8 mouse cellular contexts compared by ENCODE assay signal in genomic region chr5:123345853-123346654, GRCm38 (mm10). TPM values are rescaled to one million over a fixed set of nuclear protein-coding genes. Genes with fewer than 3 reads are reported as not detected.
DNase-seq lines count a peak whose midpoint lies in the region; ATAC-seq and TF ChIP-seq lines count a peak whose summit lies in the region.

No protein-coding gene starts in this region.

- H3K4me2 ChIP-seq in CH12.LX (ENCODE audit: insufficient read depth, low read depth, poor library complexity, severe bottlenecking) = peak overlapping the region; percentile 96
- peak overlapping the region; percentile 93 for H3K4me2 ChIP-seq in heart, postnatal 0 days (ENCODE audit: low read depth, low read length)

- no peak for TF ChIP-seq CTCF in CH12.LX (conservative IDR thresholded peaks at IDR 0.05 in 1 of 2, IDR thresholded peaks at IDR 0.05 in 1 of 2; ENCODE audit: low read depth in 2 of 2, low read length in 2 of 2)
- TF ChIP-seq CTCF in bone marrow macrophage, adult 2 months (IDR thresholded peaks at IDR 0.05; ENCODE audit: low read depth, low read length) = no peak
- no peak for TF ChIP-seq CTCF in heart, postnatal 0 days (IDR thresholded peaks at IDR 0.05; ENCODE audit: low read depth)
- TF ChIP-seq CTCF in lung, adult 2 months (IDR thresholded peaks at IDR 0.05; ENCODE audit: insufficient read depth, low read length) = no peak

- DNase-seq in CH12.LX (ENCODE audit: extremely low read depth) = peak; percentile 74
- peak; percentile 52 for DNase-seq in forebrain, embryonic 10.5 days (ENCODE audit: extremely low spot score, low spot score)
- peak; percentile 68 for DNase-seq in heart, postnatal 0 days (ENCODE audit: low spot score)
- DNase-seq in kidney, postnatal 36 days = peak; percentile 85 to 86
- DNase-seq in lung, adult 2 months = peak; percentile 63
- DNase-seq in ovary, adult 18-20 months (ENCODE audit: low spot score) = peak; percentile 55
- peak; percentile 68 to 71 for DNase-seq in thymus, postnatal 10 days (ENCODE audit: low spot score in 2 of 2)

- in situ Hi-C loops in CH12.LX (cut with MboI; ENCODE audit: low pct_ligation_motif_present, low pct_unique_long_range_greater_than_20kb, low sequenced_read_pairs) = no loop called here

- peak overlapping the region; percentile 76 for H3K9ac ChIP-seq in CH12.LX (ENCODE audit: insufficient read depth, low read depth)
- H3K9ac ChIP-seq in heart, postnatal 0 days (replicated peaks; ENCODE audit: low read depth, low read length) = peak overlapping the region; percentile 89

- no peak for TF ChIP-seq POLR2A in CH12.LX (IDR thresholded peaks at IDR 0.05; ENCODE audit: low read depth, low read length)
- no peak for TF ChIP-seq POLR2A in bone marrow macrophage, adult 2 months (IDR thresholded peaks at IDR 0.05; ENCODE audit: borderline replicate concordance, low read depth, low read length)
- peak; percentile 36; the same call in 1 of the 2 replicates for TF ChIP-seq POLR2A in lung, adult 2 months (IDR thresholded peaks at IDR 0.05; ENCODE audit: borderline replicate concordance, extremely low read depth, low read depth, low read length)

- no peaks in the 10 kb centered on the region for H3K9me3 ChIP-seq in CH12.LX (replicated peaks; ENCODE audit: low read length)
- no peaks in the 10 kb centered on the region for H3K9me3 ChIP-seq in forebrain, embryonic 10.5 days
- H3K9me3 ChIP-seq in heart, postnatal 0 days (replicated peaks; ENCODE audit: control insufficient read depth, low read length) = no peaks in the 10 kb centered on the region

- H3K79me2 ChIP-seq in CH12.LX (replicated peaks; ENCODE audit: control insufficient read depth, extremely low read depth, insufficient read depth, poor library complexity, severe bottlenecking) = no peaks in the 10 kb centered on the region; the same call in 1 of the 2 replicates

- 5% methylated on average over 22 of the region's 22 CpGs for WGBS in forebrain, embryonic 10.5 days
- WGBS in heart, postnatal 0 days = 2% methylated on average over 22 of the region's 22 CpGs
- WGBS in lung, adult 2 months = 8% methylated on average over 22 of the region's 22 CpGs

- H3K4me1 ChIP-seq in CH12.LX (ENCODE audit: control insufficient read depth in 1 of 2, insufficient read depth in 2 of 2) = peaks cover 13 to 48% of the 10 kb centered on the region in 2 experiments
- H3K4me1 ChIP-seq in bone marrow macrophage, adult 2 months (ENCODE audit: control insufficient read depth, insufficient read depth, low read length) = peaks cover 3% of the 10 kb centered on the region; the same call in 1 of the 2 replicates
- peaks cover 51% of the 10 kb centered on the region for H3K4me1 ChIP-seq in forebrain, embryonic 10.5 days
- H3K4me1 ChIP-seq in heart, postnatal 0 days (ENCODE audit: control insufficient read depth, insufficient read depth) = peaks cover 15% of the 10 kb centered on the region
- H3K4me1 ChIP-seq in lung, adult 2 months (ENCODE audit: control insufficient read depth, insufficient read depth, low read length) = 0 out of 2 replicates have a peak, but pooled peaks cover 2% of the 10 kb centered on the region

- H3K36me3 ChIP-seq in CH12.LX (replicated peaks in 1 of 2; ENCODE audit: control insufficient read depth in 1 of 2, insufficient read depth in 1 of 2, low read length in 1 of 2) = peaks cover 0 to 7% of the 10 kb centered on the region in 2 experiments
- H3K36me3 ChIP-seq in forebrain, embryonic 10.5 days (replicated peaks) = peaks cover 41% of the 10 kb centered on the region
- H3K36me3 ChIP-seq in heart, postnatal 0 days (replicated peaks; ENCODE audit: control insufficient read depth, insufficient read depth, low read length) = no peaks in the 10 kb centered on the region

- no peak for TF ChIP-seq RAD21 in CH12.LX (IDR thresholded peaks at IDR 0.05; ENCODE audit: low read depth, low read length)

- peak; percentile 33; the same call in 1 of the 2 replicates for TF ChIP-seq EP300 in CH12.LX (IDR thresholded peaks at IDR 0.05; ENCODE audit: low read length)
- TF ChIP-seq EP300 in heart, postnatal 0 days (IDR thresholded peaks at IDR 0.05; ENCODE audit: low read depth) = no peak

- peak; percentile 45 for ATAC-seq in heart, postnatal 0 days (ENCODE audit: insufficient read depth, low read depth)

- H3K27me3 ChIP-seq in CH12.LX (replicated peaks) = peaks cover 7% of the 10 kb centered on the region
- no peaks in the 10 kb centered on the region for H3K27me3 ChIP-seq in forebrain, embryonic 10.5 days (ENCODE audit: poor library complexity, severe bottlenecking)
- H3K27me3 ChIP-seq in heart, postnatal 0 days (ENCODE audit: control insufficient read depth, insufficient read depth, low read length) = no peaks in the 10 kb centered on the region

- dilution Hi-C loops in CH12.LX (cut with MboI; ENCODE audit: extremely low pct_ligation_motif_present, extremely low pct_unique_long_range_greater_than_20kb, low sequenced_read_pairs) = no loop called here

- H3K4me3 ChIP-seq in CH12.LX (replicated peaks in 1 of 3; ENCODE audit: low read depth in 2 of 3, low read length in 2 of 3, poor library complexity in 1 of 3) = peak overlapping the region; percentile 71 to 80 (median 74)
- peak overlapping the region; percentile 80 for H3K4me3 ChIP-seq in bone marrow macrophage, adult 2 months (ENCODE audit: insufficient read depth, low read length)
- peak overlapping the region; percentile 94 for H3K4me3 ChIP-seq in forebrain, embryonic 10.5 days
- H3K4me3 ChIP-seq in heart, postnatal 0 days (ENCODE audit: low read depth, low read length) = peak overlapping the region; percentile 84
- peak overlapping the region; percentile 88 for H3K4me3 ChIP-seq in lung, adult 2 months (replicated peaks; ENCODE audit: extremely low read depth, low read depth, low read length)

- H3K27ac ChIP-seq in CH12.LX (ENCODE audit: insufficient read depth, low read depth) = peak overlapping the region; percentile 43
- H3K27ac ChIP-seq in bone marrow macrophage, adult 2 months (ENCODE audit: insufficient read depth, low read depth, low read length) = no peak overlapping the region
- peak overlapping the region; percentile 99 for H3K27ac ChIP-seq in forebrain, embryonic 10.5 days
- H3K27ac ChIP-seq in heart, postnatal 0 days (ENCODE audit: low read depth) = peak overlapping the region; percentile 97

TF ChIP-seq in CH12.LX, 34 proteins besides CTCF, POLR2A, EP300 and RAD21:
- TF ChIP-seq ETS1 (conservative IDR thresholded peaks at IDR 0.05; ENCODE audit: low read depth, low read length) = peak; percentile 79
- peak; percentile 99 for TF ChIP-seq SIN3A (IDR thresholded peaks at IDR 0.05; ENCODE audit: low read length)
- TF ChIP-seq TCF12 (IDR thresholded peaks at IDR 0.05; ENCODE audit: low read depth, low read length) = peak; percentile 96
- peak; percentile 90 for TF ChIP-seq MAX (IDR thresholded peaks at IDR 0.05; ENCODE audit: low read length)
- no peak for TF ChIP-seq SMC3 (IDR thresholded peaks at IDR 0.05; ENCODE audit: low read depth, low read length)
- TF ChIP-seq BHLHE40 (IDR thresholded peaks at IDR 0.05; ENCODE audit: low read depth, low read length) = peak; percentile 45
- no peak for TF ChIP-seq RCOR1 (conservative IDR thresholded peaks at IDR 0.05; ENCODE audit: low read depth, low read length)
- TF ChIP-seq ZNF384 (IDR thresholded peaks at IDR 0.05; ENCODE audit: low read depth, low read length) = peak; percentile 90
- TF ChIP-seq PAX5 (IDR thresholded peaks at IDR 0.05; ENCODE audit: low read length) = no peak
- peak; percentile 90 for TF ChIP-seq CHD1 (IDR thresholded peaks at IDR 0.05; ENCODE audit: low read depth, low read length)
- TF ChIP-seq MEF2A (IDR thresholded peaks at IDR 0.05; ENCODE audit: borderline replicate concordance, low read depth, low read length) = peak; percentile 28; the same call in 1 of the 2 replicates
- peak; percentile 96 for TF ChIP-seq MXI1 (IDR thresholded peaks at IDR 0.05; ENCODE audit: low read depth, low read length)
- peak; percentile 50; the same call in 1 of the 2 replicates for TF ChIP-seq NRF1 (IDR thresholded peaks at IDR 0.05; ENCODE audit: low read depth, low read length)
- peak; percentile 99 for TF ChIP-seq UBTF (IDR thresholded peaks at IDR 0.05; ENCODE audit: low read depth, low read length)
- peak; percentile 77 for TF ChIP-seq MYC (IDR thresholded peaks at IDR 0.05; ENCODE audit: low read depth, low read length)
- TF ChIP-seq TBP (conservative IDR thresholded peaks at IDR 0.05; ENCODE audit: low read depth, low read length) = no peak
- TF ChIP-seq USF2 (conservative IDR thresholded peaks at IDR 0.05; ENCODE audit: low read depth, low read length) = no peak

RNA-seq across cellular contexts. Expression of gene Bcl7a, which starts 2.4 kb away (rescaled TPM):
- total RNA-seq in CH12.LX (2012; rRNA removed) = 3.6 and 4.3 TPM in 2 replicates
- total RNA-seq in CH12.LX (2014; rRNA removed) = 1.9 and 2.3 TPM in 2 replicates
- 6.3 and 7.2 TPM in 2 replicates for polyA plus RNA-seq in CH12.LX (2012; ENCODE audit: insufficient read length, low read depth)
- 2.7 and 3.3 TPM in 2 replicates for polyA plus RNA-seq in bone marrow macrophage, adult 2 months (2012; ENCODE audit: insufficient read depth, insufficient read length, missing spikeins)
- 38.4 and 41.8 TPM in 2 replicates for polyA plus RNA-seq in forebrain, embryonic 10.5 days (2016; fragmentation: Nextera tagmentation; extraction: Ambion mirVana)
- total RNA-seq in heart, postnatal 0 days (2014; rRNA removed; ENCODE audit: low replicate concordance) = 10.2 and 11.2 TPM in 2 replicates
- polyA plus RNA-seq in heart, postnatal 0 days (2015; fragmentation: Nextera tagmentation; extraction: Ambion mirVana) = 6.6 TPM in 2 replicates
- 9.4 and 11.9 TPM in 2 replicates for polyA plus RNA-seq in lung, adult 2 months (2012; rRNA removed)

RNA-seq across cellular contexts. Expression of gene Mlxip, which starts 48.5 kb away (rescaled TPM):
- total RNA-seq in CH12.LX (2012; rRNA removed) = 5.8 and 7.4 TPM in 2 replicates
- 4.3 and 4.4 TPM in 2 replicates for total RNA-seq in CH12.LX (2014; rRNA removed)
- 15.4 and 17.9 TPM in 2 replicates for polyA plus RNA-seq in CH12.LX (2012; ENCODE audit: insufficient read length, low read depth)
- 41.0 and 44.8 TPM in 2 replicates for polyA plus RNA-seq in bone marrow macrophage, adult 2 months (2012; ENCODE audit: insufficient read depth, insufficient read length, missing spikeins)
- polyA plus RNA-seq in forebrain, embryonic 10.5 days (2016; fragmentation: Nextera tagmentation; extraction: Ambion mirVana) = 16.7 and 17.9 TPM in 2 replicates
- 12.0 and 13.4 TPM in 2 replicates for total RNA-seq in heart, postnatal 0 days (2014; rRNA removed; ENCODE audit: low replicate concordance)
- polyA plus RNA-seq in heart, postnatal 0 days (2015; fragmentation: Nextera tagmentation; extraction: Ambion mirVana) = 5.9 and 7.3 TPM in 2 replicates
- 61.2 and 75.4 TPM in 2 replicates for polyA plus RNA-seq in lung, adult 2 months (2012; rRNA removed)
